Mouse (Mus musculus): ENCODE measurements at regions not wholly inside any gene's neighbourhood (a gene's known extent, or its start where the extent isn't known, plus 50 kb on each side); places are given as distances from the start of the nearest gene placed in this dataset.

GRCm38 (mm10) chr5:49644606-49645005, 119.9 kb upstream of the Kcnip4 start:
- no peak for DNase-seq (ENCODE audit: low spot score)

- DNase-seq (ENCODE audit: low spot score) = no peak
Measured at GRCm38 (mm10) chr5:49642439-49642838, 117.7 kb upstream of the Kcnip4 start.

DNA sequence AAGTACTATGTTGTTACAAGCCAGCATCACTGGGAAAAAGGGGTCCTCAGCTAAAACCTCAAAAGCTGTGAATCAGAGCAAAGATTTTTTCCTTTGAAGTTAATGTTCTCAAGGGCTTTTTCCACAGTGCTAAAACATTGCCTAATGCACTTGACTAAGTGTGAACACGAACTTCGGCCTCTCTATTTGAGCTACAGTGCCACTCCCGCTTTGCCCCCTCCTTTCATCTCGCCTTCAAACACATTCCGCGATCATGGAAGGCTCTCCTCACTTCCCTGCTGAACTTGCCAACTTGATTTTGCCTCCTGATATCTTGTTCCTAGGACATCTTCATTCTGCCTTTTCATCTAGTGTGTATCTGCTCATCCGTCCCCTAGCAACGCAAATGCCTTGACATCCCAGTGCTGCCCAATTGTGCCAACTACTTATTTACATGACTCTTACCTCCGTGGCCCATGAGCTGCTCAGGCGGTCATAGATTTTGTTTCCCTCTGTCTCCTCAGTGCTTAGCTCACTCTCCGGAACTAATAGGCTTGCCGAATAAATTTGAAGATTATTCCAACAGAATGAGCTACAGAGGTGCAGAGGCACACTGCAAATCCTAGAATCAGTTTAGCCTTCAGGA, 116.6 kb upstream of the Kcnip4 start:
- DNase-seq (ENCODE audit: low spot score) = no peak

DNA sequence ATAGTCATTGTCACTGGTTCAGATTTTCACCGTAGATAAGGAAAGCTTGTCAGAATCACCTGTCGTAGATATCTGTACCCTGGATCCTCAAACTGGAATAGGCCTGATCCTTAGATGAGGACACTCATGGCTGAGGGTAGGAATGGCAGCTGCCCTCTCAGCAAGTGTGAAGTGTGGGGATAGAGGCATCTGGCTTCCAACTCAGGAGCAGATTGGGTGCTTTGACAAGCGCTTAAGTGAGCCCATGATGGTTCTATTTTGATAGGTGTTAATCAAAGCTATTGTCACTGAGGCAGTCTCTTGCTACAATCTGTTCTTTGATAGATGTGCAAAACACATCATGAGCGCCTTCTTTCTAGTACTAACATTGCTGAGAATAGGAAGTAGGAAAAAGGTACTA, 114.9 kb upstream of the Kcnip4 start:
- DNase-seq (ENCODE audit: low spot score) = no peak

DNA sequence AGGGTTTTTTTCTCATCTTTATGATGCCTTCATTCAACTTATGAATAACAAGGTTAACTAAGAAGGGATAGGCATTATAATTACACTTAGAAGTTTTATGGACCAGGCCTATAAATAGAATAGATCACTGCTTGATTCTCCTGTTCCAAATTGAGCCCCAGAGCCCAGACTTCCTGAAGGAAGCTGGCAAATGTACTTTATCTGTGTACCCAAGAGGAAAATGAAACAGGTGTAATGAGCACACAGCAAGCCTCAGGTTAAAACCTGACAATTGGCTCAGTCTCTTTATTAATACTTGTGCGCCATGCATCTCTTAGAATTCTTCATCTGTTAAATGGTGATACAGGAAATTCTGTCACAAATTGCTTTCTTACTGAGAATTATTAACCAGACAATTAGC, 95.4 kb upstream of the Kcnip4 start:
- DNase-seq (ENCODE audit: low spot score) = no peak

DNA sequence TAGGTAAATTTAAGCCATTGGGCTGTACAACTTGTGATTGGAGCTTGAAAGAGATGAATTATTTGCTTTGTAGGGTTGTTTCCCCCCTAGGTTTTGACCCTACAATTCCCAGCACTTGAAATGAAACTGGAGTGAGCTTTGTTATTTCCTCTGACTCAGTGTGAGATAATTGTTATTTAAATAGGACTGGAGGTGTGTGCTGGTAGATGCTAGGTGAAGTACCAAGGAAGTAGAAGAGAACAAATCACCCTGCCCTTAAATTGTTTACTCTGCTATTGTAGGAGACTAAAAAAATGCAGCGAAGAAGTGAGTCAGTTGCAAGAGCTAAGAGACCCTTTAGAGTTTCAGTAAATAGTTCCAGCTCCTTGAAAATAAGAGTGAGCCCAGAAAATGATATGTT, 82.1 kb upstream of the Kcnip4 start:
- DNase-seq (ENCODE audit: low spot score) = no peak

DNA sequence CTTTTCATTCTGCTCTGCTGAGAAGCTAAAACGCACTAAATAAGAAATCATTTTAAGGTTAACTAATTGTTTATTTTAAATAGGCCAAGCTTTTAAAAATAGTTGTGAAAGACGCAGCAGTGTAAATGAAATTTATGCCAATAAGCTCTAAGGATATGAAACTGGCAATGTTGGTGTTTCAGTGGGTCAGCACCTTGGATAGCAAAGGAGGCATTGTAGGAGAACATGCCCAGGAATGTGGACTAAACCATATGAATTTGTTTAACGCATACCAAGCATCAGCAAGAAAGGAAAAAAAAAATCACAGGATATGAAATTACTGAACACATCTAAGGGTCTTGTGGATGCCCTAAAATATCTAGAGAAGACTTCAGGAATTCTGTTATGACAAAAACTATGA, 56.1 kb upstream of the Kcnip4 start:
- no peak for DNase-seq (ENCODE audit: low spot score)

DNA sequence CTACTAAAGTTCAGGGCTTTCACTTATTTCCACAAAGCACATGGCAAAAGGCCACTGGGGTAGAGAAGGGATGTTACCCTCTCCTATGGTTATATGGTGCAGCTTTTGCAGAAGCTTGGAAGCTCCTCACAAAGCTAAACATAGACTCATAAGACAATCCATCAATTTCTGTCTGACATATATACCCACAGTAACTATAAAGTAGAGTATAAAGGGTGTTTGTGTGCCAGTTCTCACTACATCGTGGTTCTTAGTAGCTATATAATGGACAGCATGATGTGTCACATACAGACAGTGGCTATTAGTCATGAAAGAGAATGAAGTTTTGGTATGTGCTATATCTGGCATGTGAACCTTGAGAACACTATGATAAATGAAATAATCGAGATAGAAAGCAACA, 51.2 kb upstream of the Kcnip4 start:
- DNase-seq (ENCODE audit: low spot score) = no peak
